Mouse (Mus musculus) heart, postnatal 0 days (tissue): ENCODE data around the gene Methig1.

Experiments
- CTCF ChIP-seq: IDR thresholded peaks from 2 replicates; pipeline ENCODE4 v1.5.1; 2016; ENCODE audit warnings: antibody characterized with exemption, control low read depth, low read depth
- EP300 ChIP-seq: IDR thresholded peaks from 2 replicates; pipeline ENCODE4 v1.6.1; 2016; ENCODE audit warnings: antibody characterized with exemption, low read depth

DNA sequence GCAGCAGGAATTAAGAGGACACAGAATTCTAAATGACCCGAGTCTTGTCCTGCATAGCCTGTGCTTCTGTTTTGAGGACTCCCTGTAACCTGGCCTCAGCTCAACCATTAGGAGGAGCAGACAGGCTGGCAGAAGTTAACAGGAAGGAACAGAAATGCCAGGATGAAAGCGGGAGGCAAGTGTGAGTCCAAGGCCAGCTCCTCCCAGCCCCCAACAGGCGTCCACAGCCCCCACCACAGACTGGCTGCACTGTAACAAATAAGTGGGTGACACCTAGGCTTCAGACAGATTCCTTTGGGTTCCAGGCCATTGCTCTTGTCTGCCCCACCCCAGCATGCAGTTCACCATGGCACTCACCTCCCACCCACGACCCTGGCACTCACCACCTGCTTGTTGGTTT lies 49.8 kb downstream of the Methig1 start:
- no peak for TF ChIP-seq CTCF
- no peak for TF ChIP-seq EP300
